Mouse (Mus musculus) cerebellum, adult 2 months (tissue): ENCODE measurements around the gene Dnah2. TPM values are rescaled to one million over a fixed set of nuclear protein-coding genes. Genes with fewer than 3 reads are reported as not detected.
A peak's percentile ranks its signal among the peaks of the same experiment; 100 is the strongest.

Source experiments
- DNase-seq, 2 experiments: peaks; one replicate each; pipeline ENCODE4 v3.0.0; 2021
- H3K27ac ChIP-seq: fragments of 200-500 bp; 2 replicates; pipeline ENCODE4 v1.5.1; 2012; ENCODE audit warnings: low read length, control low read depth, inconsistent platforms; ENCODE audit not compliant: insufficient read depth
- H3K27me3 ChIP-seq: fragments of 200-500 bp; 2 replicates; pipeline ENCODE4 v1.6.1; 2012; ENCODE audit warnings: inconsistent platforms, mild to moderate bottlenecking, low read length, moderate library complexity; ENCODE audit not compliant: control insufficient read depth, insufficient read depth
- H3K4me1 ChIP-seq: fragments of 200-500 bp; 2 replicates; pipeline ENCODE4 v1.6.1; 2011; ENCODE audit warnings: low read length; ENCODE audit not compliant: control insufficient read depth, insufficient read depth
- H3K4me3 ChIP-seq: fragments of 200-500 bp; replicated peaks from 2 replicates; pipeline ENCODE3; 2011; ENCODE audit warnings: mild to moderate bottlenecking, low read depth, low read length, control low read depth; ENCODE audit not compliant: insufficient read depth
- CTCF ChIP-seq: fragments of 200-500 bp; IDR thresholded peaks from 2 replicates; pipeline ENCODE4 v1.5.1; 2011; ENCODE audit warnings: low read depth, mild to moderate bottlenecking, control low read depth, low read length, moderate library complexity, borderline replicate concordance; ENCODE audit not compliant: insufficient read depth
- POLR2A ChIP-seq: fragments of 200-500 bp; IDR thresholded peaks from 2 replicates; pipeline ENCODE4 v1.6.1; 2011; ENCODE audit warnings: low read length, control low read depth, borderline replicate concordance; ENCODE audit not compliant: insufficient read depth
- WGBS: fragments of 180-500 bp; shearing (Covaris S2); methylation state at CpG from one replicate; pipeline ENCODE4 v1.1.7; 2018; 5-methylcytosine and 5-hydroxymethylcytosine counted together
- polyA plus RNA-seq: library from polyadenylated mRNA; depleted of rRNA; stranded (reverse); fragments of >200 nt; gene quantifications from 2 replicates; pipeline ENCODE4 v1.2.3, GENCODE M21; 2012

Gene Dnah2
- polyA plus RNA-seq, 1 experiment, result 0.69 TPM

DNA sequence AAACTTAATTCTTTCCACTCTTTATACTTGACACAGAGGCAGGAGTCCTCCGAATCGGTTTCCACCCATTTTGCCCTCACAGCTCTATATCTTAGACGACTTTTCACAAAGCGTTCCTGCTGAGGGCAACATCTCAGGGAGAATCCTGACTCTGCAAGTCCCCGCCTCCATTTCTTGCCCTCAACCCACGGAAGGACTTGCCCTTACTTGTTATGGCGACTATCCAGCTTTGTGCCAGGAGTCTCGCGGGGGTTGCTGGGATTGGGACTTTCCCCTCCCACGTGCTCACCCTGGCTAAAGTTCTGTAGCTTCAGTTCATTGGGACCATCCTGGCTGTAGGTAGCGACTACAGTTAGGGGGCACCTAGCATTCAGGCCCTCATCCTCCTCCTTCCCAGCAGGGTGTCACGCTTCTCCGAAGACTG is 31.2 kb upstream of the Dnah2 start, which contains the start of the genes Wrap53 and Trp53:
Gene Wrap53 (minus strand): TSS at position 165 of the 424 bp plus-strand sequence.
Gene Trp53 (plus strand): TSS at position 269 of the 424 bp plus-strand sequence.
- H3K27me3 ChIP-seq, result no peaks in the 10 kb centered on the region
- peak; percentile 88 to 94 for DNase-seq
- WGBS, result under 1% methylated on average over 13 of the region's 13 CpGs
- H3K4me1 ChIP-seq, result peaks cover 5% of the 10 kb centered on the region
- TF ChIP-seq POLR2A, result peak; percentile 44; the same call in 1 of the 2 replicates
- TF ChIP-seq CTCF, result no peak
- H3K4me3 ChIP-seq, result peak within 1 kb of the TSS; percentile 91
- H3K27ac ChIP-seq, result peak within 1 kb of the TSS; percentile 97

DNA sequence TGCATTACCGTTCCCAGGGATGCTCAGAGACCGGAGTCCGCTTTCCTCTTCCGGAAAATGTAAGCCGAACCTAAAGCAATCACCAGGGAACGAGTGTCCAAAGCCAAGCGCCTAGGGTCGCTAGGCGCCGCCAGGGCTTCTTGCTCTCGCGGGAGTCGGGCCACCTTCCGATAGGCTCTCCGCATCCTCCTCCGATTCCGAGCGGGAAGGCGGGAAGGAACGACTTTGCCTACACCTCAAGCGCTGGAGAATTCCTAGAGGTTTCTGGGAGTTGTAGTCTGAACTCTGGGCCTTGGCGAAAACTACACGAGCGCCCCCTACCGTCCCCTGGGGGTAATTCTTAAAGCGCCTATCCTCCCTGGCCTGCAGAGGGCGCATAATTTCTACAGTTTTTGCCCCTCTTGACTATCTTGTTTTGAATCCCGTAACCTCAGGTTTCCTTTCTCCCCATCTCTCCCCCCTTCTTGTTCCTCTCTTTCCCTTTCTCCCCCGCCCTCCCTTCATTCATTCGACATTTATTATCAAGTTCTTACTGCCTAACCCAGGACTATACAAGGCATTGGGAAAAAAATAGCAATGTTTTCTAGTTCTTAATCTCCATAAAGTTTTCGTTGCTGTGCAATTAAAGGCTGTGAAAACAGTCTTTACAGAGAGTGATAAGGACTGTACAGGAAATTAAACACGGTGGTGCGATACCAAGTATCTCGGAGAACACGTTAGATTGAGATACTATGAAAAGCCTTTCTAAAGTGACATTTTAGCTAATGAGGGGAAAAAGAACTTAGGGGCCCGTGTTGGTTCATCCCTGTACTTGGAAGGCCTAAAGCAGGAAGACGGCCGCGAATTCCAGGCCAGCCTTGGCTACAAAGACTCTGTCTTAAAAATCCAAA is 30.5 kb upstream of the Dnah2 start:
- peaks cover 5% of the 10 kb centered on the region for H3K4me1 ChIP-seq
- TF ChIP-seq CTCF (peak; percentile 98), POLR2A (peak; percentile 68; the same call in 1 of the 2 replicates)
- DNase-seq, result peak; percentile 98 to 99
- peak overlapping the region; percentile 45 for H3K27ac ChIP-seq
- under 1% methylated on average over 39 of the region's 39 CpGs for WGBS
- peak overlapping the region; percentile 91 for H3K4me3 ChIP-seq
- H3K27me3 ChIP-seq, result no peaks in the 10 kb centered on the region

DNA sequence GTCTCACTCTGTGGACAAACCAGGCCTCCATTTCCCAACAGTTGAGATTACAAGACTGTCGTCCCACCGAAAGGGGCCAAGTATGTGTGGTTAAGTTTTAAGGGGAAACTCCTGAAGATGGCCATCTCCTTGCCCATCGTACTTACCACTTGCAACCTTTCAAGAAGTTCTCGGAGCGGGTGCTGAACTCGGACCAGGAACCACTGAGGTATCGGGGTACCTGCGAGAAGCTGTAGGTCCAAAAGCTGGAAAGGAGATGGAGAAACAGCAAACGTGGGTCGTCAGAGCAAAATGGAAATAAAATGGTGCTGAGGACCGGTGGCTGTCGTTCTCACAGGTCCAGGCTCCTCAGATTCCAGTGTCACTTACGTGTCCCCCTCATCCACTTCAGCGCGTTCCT is 29.4 kb upstream of the Dnah2 start:
- 9% methylated on average over 15 of the region's 15 CpGs for WGBS
- no peak overlapping the region; the same call in 1 of the 2 replicates for H3K27ac ChIP-seq

GRCm38 (mm10) chr11:69576307-69576706 is 27.4 kb upstream of the Dnah2 start:
- TF ChIP-seq POLR2A (no peak), CTCF (no peak)
- WGBS, result 62% methylated on average over 5 of the region's 5 CpGs
- H3K4me1 ChIP-seq, result peaks cover 5% of the 10 kb centered on the region; the same call in 1 of the 2 replicates
- no peak overlapping the region for H3K4me3 ChIP-seq
- no peak for DNase-seq
- H3K27me3 ChIP-seq, result no peaks in the 10 kb centered on the region
- H3K27ac ChIP-seq, result no peak overlapping the region

More for the DNA sequence above, 29.4 kb upstream of the Dnah2 start:
- no peak for TF ChIP-seq POLR2A
- TF ChIP-seq CTCF, result no peak
- Histone ChIP-seq H3K4me3 (peak overlapping the region; percentile 91), H3K4me1 (peaks cover 5% of the 10 kb centered on the region), H3K27me3 (no peaks in the 10 kb centered on the region)
- peak in 1 of 2 experiments; percentile 25 for DNase-seq

GRCm38 (mm10) chr11:69575220-69575619 is 26.3 kb upstream of the Dnah2 start:
- H3K4me1 ChIP-seq, result peaks cover 5% of the 10 kb centered on the region; the same call in 1 of the 2 replicates
- TF ChIP-seq CTCF, result peak; percentile 55; the same call in 1 of the 2 replicates
- no peak for TF ChIP-seq POLR2A
- WGBS, result 56% methylated on average over 3 of the region's 3 CpGs
- no peaks in the 10 kb centered on the region for H3K27me3 ChIP-seq
- H3K27ac ChIP-seq, result no peak overlapping the region
- peak in 1 of 2 experiments; percentile 13 for DNase-seq
- no peak overlapping the region for H3K4me3 ChIP-seq

- Histone ChIP-seq H3K27ac (no peak overlapping the region), H3K27me3 (no peaks in the 10 kb centered on the region), H3K4me3 (no peak overlapping the region), H3K4me1 (peaks cover 4% of the 10 kb centered on the region; the same call in 1 of the 2 replicates)
- TF ChIP-seq POLR2A (no peak), CTCF (no peak)
- WGBS, result 79% methylated on average over 8 of the region's 8 CpGs
- no peak for DNase-seq
Observed at GRCm38 (mm10) chr11:69565131-69565530, 16.2 kb upstream of the Dnah2 start.

DNA sequence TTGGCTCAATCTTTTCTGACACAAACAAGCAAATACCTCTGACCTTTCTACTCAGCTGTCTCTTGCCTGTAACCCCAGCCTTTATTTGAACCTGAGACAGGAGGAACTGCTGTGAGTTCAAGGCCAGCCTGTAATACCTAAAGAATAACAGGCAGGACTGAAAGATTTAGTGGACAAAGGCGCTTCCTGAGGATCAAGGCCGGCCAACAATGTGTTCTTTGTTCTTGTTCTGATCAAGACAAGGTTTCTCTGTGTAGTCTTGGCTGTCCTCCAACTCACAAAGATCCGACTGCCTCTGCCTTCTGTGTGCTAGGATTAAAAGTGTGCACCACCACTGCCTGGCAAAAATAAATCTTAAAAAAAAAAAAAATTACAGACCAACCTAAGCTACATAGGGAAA is 15.5 kb upstream of the Dnah2 start:
- no peaks in the 10 kb centered on the region for H3K27me3 ChIP-seq
- DNase-seq, result no peak
- TF ChIP-seq POLR2A (no peak), CTCF (no peak)
- H3K4me3 ChIP-seq, result no peak overlapping the region
- WGBS, result 49% methylated on average over 3 of the region's 3 CpGs
- H3K4me1 ChIP-seq, result peaks cover 4% of the 10 kb centered on the region; the same call in 1 of the 2 replicates
- no peak overlapping the region for H3K27ac ChIP-seq
